Mouse (Mus musculus) heart, postnatal 0 days (tissue): ENCODE data around the gene Snupn.
"Not testable (repeated sequence)": the region's sequence is repeated elsewhere in the genome, so short reads cannot be mapped to it uniquely, and the experiment has no call there.

Experiments used
- CTCF ChIP-seq: IDR thresholded peaks from 2 replicates; pipeline ENCODE4 v1.5.1; 2016; ENCODE audit warnings: antibody characterized with exemption, control low read depth, low read depth
- EP300 ChIP-seq: IDR thresholded peaks from 2 replicates; pipeline ENCODE4 v1.6.1; 2016; ENCODE audit warnings: antibody characterized with exemption, low read depth

- not testable (repeated sequence) for TF ChIP-seq CTCF, EP300
These were observed 46.5 kb downstream of the Snupn start for GRCm38 (mm10) chr9:56997206-56997605.
